Mouse (Mus musculus) heart, embryonic 16.5 days (tissue): ENCODE measurements around the gene 4930556J24Rik. TPM values are rescaled to one million over a fixed set of nuclear protein-coding genes. Genes with fewer than 3 reads are reported as not detected.
"Not testable (repeated sequence)": the region's sequence is repeated elsewhere in the genome, so short reads cannot be mapped to it uniquely, and the experiment has no call there.

Experiments
- ATAC-seq: fragments of 200-750 bp; cut with Nextera tagmentation; replicated peaks from 2 replicates; pipeline ENCODE4 v1.8.0; 2017; ENCODE audit warnings: moderate number of reproducible peaks; ENCODE audit not compliant: insufficient read depth, low FRiP score; ENCODE audit errors: extremely low read depth
- H3K27ac ChIP-seq: fragments of 300-500 bp; sonication (generic); 2 replicates; pipeline ENCODE4 v1.5.1; 2014; ENCODE audit warnings: mild to moderate bottlenecking, low read length, control low read depth, moderate library complexity
- H3K27me3 ChIP-seq: fragments of 300-500 bp; sonication (generic); 2 replicates; pipeline ENCODE4 v1.6.1; 2014; ENCODE audit warnings: low read length, mixed read lengths; ENCODE audit not compliant: control insufficient read depth, insufficient read depth
- H3K36me3 ChIP-seq: fragments of 300-500 bp; sonication (generic); 2 replicates; pipeline ENCODE4 v1.6.1; 2014; ENCODE audit not compliant: control insufficient read depth, insufficient read depth
- H3K4me1 ChIP-seq: fragments of 300-500 bp; sonication (generic); 2 replicates; pipeline ENCODE4 v1.6.1; 2014; ENCODE audit warnings: low read length, mixed read lengths; ENCODE audit not compliant: control insufficient read depth, insufficient read depth
- H3K4me2 ChIP-seq: fragments of 300-500 bp; sonication (generic); 2 replicates; pipeline ENCODE4 v1.6.1; 2014; ENCODE audit warnings: low read depth, mild to moderate bottlenecking, control low read depth, low read length
- H3K4me3 ChIP-seq: fragments of 300-500 bp; sonication (generic); 2 replicates; pipeline ENCODE4 v1.5.1; 2014; ENCODE audit warnings: mild to moderate bottlenecking, control low read depth, low read length
- H3K9ac ChIP-seq: fragments of 300-500 bp; sonication (generic); 2 replicates; pipeline ENCODE4 v1.6.1; 2014; ENCODE audit warnings: low read length, control low read depth
- H3K9me3 ChIP-seq: fragments of 300-500 bp; sonication (generic); replicated peaks from 2 replicates; pipeline ENCODE4 v1.6.1; 2016; ENCODE audit warnings: low read length; ENCODE audit not compliant: control insufficient read depth
- WGBS: fragments of 180-500 bp; shearing (Covaris S2); extraction: QIAGEN DNeasy Blood & Tissue Kit; methylation state at CpG from one replicate; pipeline ENCODE4 v1.1.7; 2014; 5-methylcytosine and 5-hydroxymethylcytosine counted together
- polyA plus RNA-seq: library from polyadenylated mRNA; unstranded; fragments of >200 nt; fragmentation: Nextera tagmentation; extraction: Ambion mirVana; gene quantifications from 2 replicates; pipeline ENCODE4 v1.2.1, GENCODE M21; 2015

4930556J24Rik gene
- polyA plus RNA-seq = 0.12 TPM in 2 replicates

DNA sequence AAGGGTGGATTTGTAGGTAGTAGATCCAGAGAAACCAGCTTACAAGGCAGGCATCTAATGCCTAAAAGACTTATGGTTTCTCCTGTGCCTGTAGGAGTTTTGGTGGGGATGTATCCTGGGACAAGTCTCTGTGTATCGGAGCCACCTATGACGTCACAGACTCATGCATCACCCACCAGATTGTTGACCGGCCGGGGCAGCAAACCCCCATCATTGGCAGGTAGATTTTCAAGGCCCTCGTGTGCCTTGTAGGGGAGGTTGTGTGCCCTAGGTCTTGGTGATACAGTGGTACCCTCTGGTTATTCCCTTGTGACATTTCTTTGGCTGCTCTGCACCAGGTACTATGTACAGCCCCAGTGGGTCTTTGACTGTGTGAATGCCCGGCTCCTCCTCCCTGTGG lies at the start of gene 4930556J24Rik:
Gene 4930556J24Rik, minus strand, starts transcription at position 101 of the 400 bp plus-strand sequence.
- 88% methylated on average over 6 of the region's 6 CpGs for WGBS
- H3K4me3 ChIP-seq = no peak within 1 kb of the TSS
- H3K27me3 ChIP-seq = no peaks in the 10 kb centered on the region
- H3K9me3 ChIP-seq = no peaks in the 10 kb centered on the region
- no peaks in the 10 kb centered on the region for H3K4me1 ChIP-seq
- H3K4me2 ChIP-seq = no peak within 1 kb of the TSS
- H3K36me3 ChIP-seq = peaks cover 71% of the 10 kb centered on the region
- H3K9ac ChIP-seq = no peak within 1 kb of the TSS
- ATAC-seq = no peak
- H3K27ac ChIP-seq = no peak within 1 kb of the TSS

DNA sequence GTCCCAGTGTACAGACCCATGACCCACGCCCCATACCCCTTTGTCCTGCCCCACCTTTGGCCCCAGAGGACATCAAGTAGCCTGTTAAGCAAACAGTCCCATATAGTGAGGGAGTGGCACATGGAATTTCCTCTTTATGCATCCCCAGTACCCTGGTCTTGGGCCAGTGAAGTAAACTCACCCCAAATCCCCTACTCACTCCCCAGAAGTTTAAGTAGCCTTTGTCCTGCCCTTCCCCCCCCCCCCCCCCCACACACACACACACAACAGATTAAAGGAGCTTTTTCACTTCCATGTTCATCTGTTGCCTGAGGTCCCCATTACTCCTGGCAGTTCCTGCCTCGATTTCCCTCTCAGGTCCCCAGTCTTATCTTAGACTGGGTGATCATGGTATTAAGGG lies 46.7 kb upstream of the 4930556J24Rik start:
- Histone ChIP-seq H3K36me3 (no peaks in the 10 kb centered on the region), H3K4me3 (no peak overlapping the region), H3K9ac (no peak overlapping the region), H3K4me2 (no peak overlapping the region), H3K27me3 (no peaks in the 10 kb centered on the region), H3K9me3 (no peaks in the 10 kb centered on the region), H3K27ac (no peak overlapping the region), H3K4me1 (no peaks in the 10 kb centered on the region)
- WGBS = 59% methylated on average over 2 of the region's 2 CpGs
- no peak for ATAC-seq

DNA sequence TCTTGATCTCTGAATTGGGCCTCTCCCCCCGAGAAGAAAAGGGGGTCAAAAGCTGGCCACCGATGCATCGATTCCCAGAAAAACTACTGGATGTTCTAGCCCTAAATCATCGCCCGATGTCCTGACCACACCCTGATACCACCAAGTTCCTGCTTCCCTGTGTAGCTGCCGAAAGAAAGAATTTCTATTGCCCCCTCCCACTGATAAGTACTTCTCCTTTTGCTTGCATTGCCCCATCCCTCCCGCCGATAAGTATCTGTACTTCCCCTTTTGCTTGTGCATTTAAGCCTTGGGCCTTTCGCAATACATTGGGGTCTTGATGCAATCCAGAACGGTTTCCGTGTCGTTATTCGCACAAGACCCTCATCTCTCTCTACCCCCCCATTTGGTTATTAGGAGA lies 45.5 kb upstream of the 4930556J24Rik start:
- not testable (repeated sequence) for H3K27ac ChIP-seq, ATAC-seq, H3K4me3 ChIP-seq, H3K4me1 ChIP-seq, H3K9ac ChIP-seq, H3K4me2 ChIP-seq, H3K27me3 ChIP-seq, H3K9me3 ChIP-seq, H3K36me3 ChIP-seq
- WGBS = 82% methylated on average over 13 of the region's 13 CpGs

DNA sequence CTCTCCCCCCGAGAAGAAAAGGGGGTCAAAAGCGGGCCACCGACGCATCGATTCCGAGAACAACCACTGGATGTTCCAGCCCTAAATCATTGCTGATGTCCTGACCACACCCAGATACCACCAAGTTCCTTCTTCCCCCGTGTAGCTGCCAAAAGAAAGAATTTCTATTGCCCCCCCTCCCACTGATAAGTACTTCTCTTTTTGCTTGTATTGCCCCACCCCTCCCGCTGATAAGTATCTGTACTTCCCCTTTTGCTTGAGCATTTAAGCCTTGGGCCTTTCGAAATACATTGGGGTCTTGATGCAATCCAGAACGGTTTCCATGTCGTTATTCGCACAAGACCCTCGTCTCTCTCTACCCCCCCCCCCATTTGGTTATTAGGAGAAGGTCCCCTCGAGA lies 39.2 kb upstream of the 4930556J24Rik start:
- H3K27ac ChIP-seq, ATAC-seq, H3K4me2 ChIP-seq, H3K9me3 ChIP-seq, H3K4me3 ChIP-seq, H3K9ac ChIP-seq, H3K4me1 ChIP-seq, H3K36me3 ChIP-seq, H3K27me3 ChIP-seq: not testable (repeated sequence)
- WGBS = 85% methylated on average over 14 of the region's 14 CpGs

DNA sequence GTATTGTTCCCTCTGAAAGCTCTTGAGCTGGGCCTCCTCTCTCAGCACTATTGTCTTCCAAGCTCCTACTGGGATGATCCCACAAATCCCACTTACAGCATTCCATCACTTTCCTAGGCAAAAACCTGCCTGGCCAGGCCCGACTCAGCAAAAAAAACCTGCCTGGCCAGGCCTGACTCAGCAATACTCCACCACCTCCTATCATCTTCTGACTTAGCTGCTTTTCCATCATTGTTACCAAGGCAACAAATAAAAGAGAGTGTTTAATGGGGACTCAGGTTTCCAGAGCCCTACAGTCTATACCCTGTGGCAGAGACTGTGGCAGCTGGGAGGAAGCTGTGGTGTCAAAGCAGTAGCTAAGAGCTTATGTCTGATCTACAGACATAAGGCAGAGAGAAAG lies 36.0 kb upstream of the 4930556J24Rik start:
- H3K4me2 ChIP-seq = no peak overlapping the region
- WGBS = 65% methylated on average over 1 of the region's 1 CpGs
- no peaks in the 10 kb centered on the region for H3K27me3 ChIP-seq
- H3K4me3 ChIP-seq = no peak overlapping the region
- no peak overlapping the region for H3K27ac ChIP-seq
- peaks cover 3% of the 10 kb centered on the region; the same call in 1 of the 2 replicates for H3K9me3 ChIP-seq
- ATAC-seq = no peak
- H3K36me3 ChIP-seq = no peaks in the 10 kb centered on the region
- no peak overlapping the region for H3K9ac ChIP-seq
- H3K4me1 ChIP-seq = no peaks in the 10 kb centered on the region

DNA sequence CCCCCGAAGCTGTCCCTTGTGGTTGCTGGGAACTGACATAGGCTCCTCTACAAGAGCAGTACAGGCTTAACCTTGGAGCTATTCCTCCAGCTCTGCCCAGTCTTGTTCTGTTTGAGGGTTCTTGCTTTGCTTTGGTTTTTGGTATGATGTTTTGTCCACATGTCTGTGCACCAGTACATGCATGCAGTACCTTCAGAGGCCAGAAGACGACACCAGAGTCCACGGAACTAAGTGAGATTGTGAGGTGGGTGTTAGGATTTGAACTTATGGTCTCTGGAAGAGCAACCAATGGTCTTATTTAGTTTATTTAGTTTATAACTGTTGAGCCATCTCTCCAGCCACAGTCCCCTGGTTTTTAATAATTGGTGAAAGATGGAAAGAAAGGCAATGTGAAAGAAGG lies 29.9 kb upstream of the 4930556J24Rik start:
- H3K36me3 ChIP-seq = no peaks in the 10 kb centered on the region
- H3K27ac ChIP-seq = no peak overlapping the region
- H3K27me3 ChIP-seq = peaks cover under 1% of the 10 kb centered on the region; the same call in 1 of the 2 replicates
- no peak overlapping the region for H3K4me3 ChIP-seq
- no peaks in the 10 kb centered on the region for H3K4me1 ChIP-seq
- no peak overlapping the region for H3K9ac ChIP-seq
- 74% methylated on average over 3 of the region's 3 CpGs for WGBS
- no peak overlapping the region for H3K4me2 ChIP-seq
- no peaks in the 10 kb centered on the region for H3K9me3 ChIP-seq
- no peak for ATAC-seq

DNA sequence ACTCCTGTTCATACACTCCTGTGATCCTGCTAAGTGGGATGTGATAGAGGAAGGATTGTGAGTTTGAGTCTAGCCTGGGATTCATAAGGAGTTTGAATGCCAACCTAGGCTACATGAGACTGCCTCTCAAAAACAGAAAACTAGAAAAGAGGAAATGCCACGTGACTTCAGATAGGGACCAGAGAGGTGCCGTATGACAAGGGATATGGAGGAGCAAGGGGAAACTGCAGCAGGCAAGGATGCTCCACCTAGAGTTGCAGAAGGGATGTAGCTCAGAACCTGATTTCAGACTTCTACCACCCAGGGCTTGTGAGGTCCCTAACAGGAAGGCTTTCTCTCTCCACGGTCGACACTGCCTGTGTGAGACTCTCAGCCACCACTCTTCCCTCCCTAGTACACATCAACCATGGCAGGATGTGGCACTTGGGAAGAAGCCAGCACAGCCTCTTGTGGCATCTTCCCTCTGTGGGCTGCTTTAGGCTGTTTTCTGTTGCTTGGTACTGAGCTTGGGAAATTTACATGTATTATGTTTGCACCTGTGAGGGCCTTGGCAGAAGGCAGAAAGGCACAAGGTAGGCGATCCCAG lies 28.7 kb upstream of the 4930556J24Rik start:
- ATAC-seq = no peak
- Histone ChIP-seq H3K4me1 (no peaks in the 10 kb centered on the region), H3K9ac (no peak overlapping the region), H3K36me3 (no peaks in the 10 kb centered on the region), H3K4me3 (no peak overlapping the region), H3K27ac (no peak overlapping the region), H3K4me2 (no peak overlapping the region), H3K9me3 (no peaks in the 10 kb centered on the region), H3K27me3 (peaks cover 9% of the 10 kb centered on the region)
- WGBS = 49% methylated on average over 5 of the region's 5 CpGs

DNA sequence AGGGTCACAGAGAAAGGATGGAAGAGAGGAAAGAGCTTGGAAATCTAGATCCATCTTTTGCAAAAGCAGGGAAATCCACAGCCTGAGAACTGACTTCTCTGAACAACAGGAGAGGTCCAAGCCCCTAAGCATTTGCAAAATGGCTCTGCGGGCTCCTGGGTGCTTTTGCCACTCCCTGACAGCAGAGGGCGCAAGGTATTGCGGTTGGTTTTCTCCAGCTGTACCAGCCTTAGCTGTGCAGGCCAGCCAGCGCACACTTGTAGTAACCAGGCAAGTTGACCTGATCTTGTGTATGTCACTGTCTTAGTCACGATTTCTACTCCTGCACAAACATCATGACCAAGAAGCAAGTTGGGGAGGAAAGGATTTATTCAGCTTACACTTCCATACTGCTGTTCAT lies 25.0 kb upstream of the 4930556J24Rik start:
- Histone ChIP-seq H3K27me3 (peaks cover 46% of the 10 kb centered on the region), H3K9me3 (no peaks in the 10 kb centered on the region; the same call in 1 of the 2 replicates), H3K4me1 (peaks cover 5% of the 10 kb centered on the region; the same call in 1 of the 2 replicates), H3K4me3 (no peak overlapping the region), H3K9ac (no peak overlapping the region), H3K36me3 (no peaks in the 10 kb centered on the region), H3K4me2 (no peak overlapping the region), H3K27ac (no peak overlapping the region)
- 6% methylated on average over 5 of the region's 5 CpGs for WGBS
- no peak for ATAC-seq

DNA sequence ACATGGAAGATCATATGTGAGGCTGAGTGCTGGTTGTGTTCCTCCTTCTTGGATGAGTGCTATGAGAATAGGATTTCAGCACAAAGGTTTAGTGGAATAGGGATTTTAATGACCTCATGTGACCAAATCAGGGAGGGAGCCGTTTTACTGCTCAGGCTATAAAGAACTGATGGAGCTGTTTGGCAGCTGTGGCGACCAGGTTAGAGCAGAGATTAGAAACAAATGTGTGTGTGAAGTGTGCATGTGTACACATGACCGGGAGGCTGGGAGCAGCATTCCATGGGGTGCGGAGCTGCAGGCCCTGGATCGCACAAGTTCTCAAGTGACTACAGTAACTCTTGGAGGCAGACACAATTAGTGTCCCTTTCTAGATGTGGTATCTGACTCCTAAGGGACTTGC lies 23.0 kb upstream of the 4930556J24Rik start:
- H3K36me3 ChIP-seq = no peaks in the 10 kb centered on the region
- no peak overlapping the region for H3K9ac ChIP-seq
- no peak overlapping the region for H3K27ac ChIP-seq
- H3K4me2 ChIP-seq = no peak overlapping the region
- peaks cover 46% of the 10 kb centered on the region for H3K27me3 ChIP-seq
- WGBS = 66% methylated on average over 5 of the region's 5 CpGs
- peaks cover 5% of the 10 kb centered on the region; the same call in 1 of the 2 replicates for H3K4me1 ChIP-seq
- ATAC-seq = no peak
- no peaks in the 10 kb centered on the region; the same call in 1 of the 2 replicates for H3K9me3 ChIP-seq
- H3K4me3 ChIP-seq = no peak overlapping the region
